Mouse (Mus musculus) T-helper 2 cell (primary cell): ENCODE measurements around the gene BC048507.
"Not testable (repeated sequence)": the region's sequence is repeated elsewhere in the genome, so short reads cannot be mapped to it uniquely, and the experiment has no call there.

Experiments used
- in situ Hi-C: fragments of 300-600 bp; cut with MboI, MseI; formaldehyde crosslinking; loops from one replicate; pipeline ENCODE4 v1.15.1; 2025; ENCODE audit warnings: high pct_unique_total_duplicates

Gene BC048507

GRCm38 (mm10) chr13:67863026-67863425, at the start of gene BC048507:
BC048507 (plus strand) TSS chr13:67863326.
- in situ Hi-C loops: loop anchor here (25.0 kb wide), 1 partner anchor 699 kb away; no protein-coding TSS in a partner anchor

GRCm38 (mm10) chr13:67813710-67814660, 49.1 kb upstream of the BC048507 start, which contains the start of gene Zfp273:
Zfp273 (plus strand) TSS chr13:67813740.
- in situ Hi-C loops: loop anchor here (5.0 kb wide), 1 partner anchor 182 kb away; no protein-coding TSS in a partner anchor

- in situ Hi-C loops: no loop called here
These were observed 44.5 kb upstream of the BC048507 start for GRCm38 (mm10) chr13:67818636-67819035.

GRCm38 (mm10) chr13:67830911-67831336, 32.2 kb upstream of the BC048507 start, which contains the start of gene Gm10037:
Gm10037 (plus strand) TSS chr13:67831106.
- in situ Hi-C loops: no loop called here

GRCm38 (mm10) chr13:67833137-67833536, 30.0 kb upstream of the BC048507 start:
- in situ Hi-C loops: not testable (repeated sequence)

GRCm38 (mm10) chr13:67843775-67844118, 19.4 kb upstream of the BC048507 start:
- in situ Hi-C loops: no loop called here

- in situ Hi-C loops: no loop called here
These were observed 18.8 kb upstream of the BC048507 start for GRCm38 (mm10) chr13:67844119-67844852.

- in situ Hi-C loops: no loop called here
These were observed 18.3 kb upstream of the BC048507 start for GRCm38 (mm10) chr13:67844853-67845194.

DNA sequence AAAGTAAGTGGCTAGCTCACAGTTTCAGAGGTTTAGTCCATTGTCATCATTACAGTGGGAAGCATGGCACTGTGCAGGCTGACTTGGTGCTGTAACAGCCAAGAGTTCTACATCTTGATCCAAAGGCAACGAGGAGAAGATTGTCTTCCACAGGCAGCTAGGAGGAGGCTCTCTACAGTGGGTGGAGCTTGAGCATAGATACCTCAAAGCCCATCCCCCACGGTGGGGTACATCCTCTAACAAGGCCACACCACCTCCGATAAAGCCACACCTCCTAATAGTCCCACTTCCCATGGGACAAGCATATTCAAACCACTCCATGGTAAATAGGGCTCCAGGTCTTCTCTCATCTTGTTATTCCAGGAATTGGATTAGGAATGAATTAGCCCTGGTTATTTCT, 12.8 kb upstream of the BC048507 start:
- in situ Hi-C loops: loop anchor here (25.0 kb wide), 1 partner anchor 712 kb away; no protein-coding TSS in a partner anchor

GRCm38 (mm10) chr13:67853130-67853529, 10.0 kb upstream of the BC048507 start:
- in situ Hi-C loops: loop anchor here (25.0 kb wide), 1 partner anchor 709 kb away; no protein-coding TSS in a partner anchor

DNA sequence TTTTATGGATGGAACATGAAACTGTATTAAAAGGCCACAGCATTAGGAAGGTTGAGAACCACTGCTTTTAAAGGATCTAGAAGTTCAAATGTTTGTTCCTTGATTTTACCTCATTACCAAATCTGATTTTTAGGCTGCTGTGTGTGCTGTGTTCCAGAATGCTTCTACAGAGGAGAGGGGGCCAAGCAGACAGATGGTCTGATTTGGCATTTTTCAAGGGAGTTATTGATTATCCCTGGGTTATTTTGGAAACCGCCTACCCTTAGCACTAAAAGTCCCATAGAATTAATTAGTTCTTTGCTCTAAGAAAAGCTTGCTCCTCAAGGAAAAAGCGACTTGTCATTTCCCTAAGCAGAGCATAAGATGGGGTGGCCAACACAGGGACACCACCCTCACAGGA, 9.1 kb upstream of the BC048507 start:
- in situ Hi-C loops: loop anchor here (25.0 kb wide), 1 partner anchor 708 kb away; no protein-coding TSS in a partner anchor

DNA sequence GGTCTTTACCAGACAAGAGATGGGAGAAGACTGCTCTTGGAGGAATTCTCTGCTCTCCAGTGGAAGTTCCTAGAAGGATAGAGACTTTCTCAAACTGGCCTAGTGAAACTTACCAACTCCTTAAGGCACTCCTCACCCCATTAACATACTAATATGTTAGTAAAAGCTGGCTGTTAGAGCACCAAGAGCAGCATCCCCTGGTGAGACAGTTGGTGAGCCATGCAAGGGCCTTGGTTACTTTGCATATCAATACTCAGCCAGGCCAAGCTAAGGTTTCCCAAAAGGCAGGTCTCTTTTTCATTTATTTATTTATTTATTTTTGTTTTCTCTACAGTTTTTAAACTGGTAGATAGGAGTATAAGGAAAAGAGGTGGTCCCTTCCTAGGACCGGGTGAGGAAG, 5.8 kb upstream of the BC048507 start:
- in situ Hi-C loops: loop anchor here (25.0 kb wide), 1 partner anchor 705 kb away; no protein-coding TSS in a partner anchor

GRCm38 (mm10) chr13:67862508-67862907, 618 bp upstream of the BC048507 start:
- in situ Hi-C loops: loop anchor here (25.0 kb wide), 1 partner anchor 700 kb away; no protein-coding TSS in a partner anchor

DNA sequence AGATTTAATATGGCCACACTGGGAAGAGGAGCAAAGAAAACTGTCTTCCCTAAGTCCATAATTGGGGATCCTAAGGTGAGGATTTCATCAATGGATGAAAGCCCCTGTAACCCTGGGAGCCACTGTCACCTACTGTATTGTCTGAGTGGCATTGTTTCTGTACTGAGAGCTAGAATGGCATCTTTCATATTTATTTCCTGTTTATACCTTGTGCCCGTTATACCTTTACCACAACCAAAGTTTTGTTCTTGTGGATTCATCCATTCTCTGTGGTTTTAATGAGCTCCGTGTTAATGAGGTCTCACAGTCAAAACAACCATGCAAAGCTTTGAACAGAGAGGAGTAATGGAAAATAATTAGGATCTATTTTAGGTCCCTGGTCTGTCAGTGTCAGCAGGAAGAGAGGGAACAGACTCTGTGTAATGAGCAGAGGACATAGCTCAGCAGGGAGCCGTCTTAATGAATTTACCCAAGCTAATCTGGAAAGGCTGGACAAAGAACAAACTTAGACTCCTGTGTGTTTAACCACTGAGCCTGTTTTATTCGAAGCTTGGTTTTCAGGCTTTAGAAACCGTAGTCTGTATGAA, 1.7 kb downstream of the BC048507 start:
- in situ Hi-C loops: loop anchor here (25.0 kb wide), 1 partner anchor 697 kb away; no protein-coding TSS in a partner anchor

DNA sequence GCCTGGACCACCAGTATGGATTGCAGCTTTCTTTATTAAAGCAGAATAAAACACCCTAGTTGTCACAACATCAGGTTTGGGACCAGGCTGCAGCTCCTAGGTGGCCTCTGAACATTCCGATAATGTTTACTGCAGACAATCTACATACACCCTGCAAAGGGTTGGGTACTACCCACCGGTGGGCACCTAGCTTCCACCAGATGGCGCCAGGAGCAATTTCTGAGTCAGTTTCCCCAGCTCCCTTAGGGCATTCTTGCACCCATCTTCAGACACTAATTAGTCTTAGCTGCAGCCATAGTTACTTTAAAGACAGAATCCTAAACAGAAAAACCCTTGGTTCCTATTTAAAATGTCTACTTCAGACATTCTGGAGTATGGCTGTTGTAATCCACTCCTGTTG, 4.8 kb downstream of the BC048507 start:
- in situ Hi-C loops: loop anchor here (25.0 kb wide), 1 partner anchor 694 kb away; no protein-coding TSS in a partner anchor

GRCm38 (mm10) chr13:67876049-67876698, 13.0 kb downstream of the BC048507 start:
- in situ Hi-C loops: not testable (repeated sequence)

GRCm38 (mm10) chr13:67876699-67877254, 13.7 kb downstream of the BC048507 start:
- in situ Hi-C loops: no loop called here

GRCm38 (mm10) chr13:67883966-67884365, 20.8 kb downstream of the BC048507 start:
- in situ Hi-C loops: no loop called here

DNA sequence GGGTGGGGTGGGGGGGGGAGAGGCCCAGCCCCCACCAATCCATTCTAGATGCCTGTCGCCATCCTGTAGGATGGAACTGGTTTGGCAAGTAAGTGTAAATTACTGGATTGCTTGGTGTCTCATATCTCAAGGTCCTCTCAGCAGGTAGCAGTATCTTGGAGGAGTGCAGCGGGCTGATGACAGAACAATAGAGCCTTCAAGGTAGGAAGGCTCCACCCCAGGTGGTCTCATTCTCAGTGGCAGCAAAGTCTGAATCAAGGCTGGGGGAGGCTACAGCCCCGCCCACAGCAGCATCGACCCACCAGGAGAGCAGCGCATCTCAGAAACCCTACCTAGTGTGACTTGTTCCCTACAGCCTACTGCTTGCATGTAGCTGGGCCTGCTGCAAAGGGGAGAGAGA, 46.6 kb downstream of the BC048507 start:
- in situ Hi-C loops: no loop called here
